Mouse (Mus musculus) cerebellum, postnatal 14 days (tissue): ENCODE data around the gene Hist2h2be.
A peak's percentile ranks its signal among the peaks of the same experiment; 100 is the strongest.

Experiments used
- DNase-seq, 2 experiments: peaks; one replicate each; pipeline ENCODE4 v3.0.0; 2021; ENCODE audit warnings: mixed read lengths in 2 of 2

Gene Hist2h2be

GRCm38 (mm10) chr3:96262979-96263550 is 42.1 kb downstream of the Hist2h2be start, which contains the start of gene Hist2h4:
Hist2h4 (minus strand) TSS chr3:96263311.
- DNase-seq: peak; percentile 96 to 99

GRCm38 (mm10) chr3:96263558-96264403 is 42.9 kb downstream of the Hist2h2be start:
- peak; percentile 57 to 67 for DNase-seq

- DNase-seq: no peak
Measured at GRCm38 (mm10) chr3:96264404-96264949, 43.6 kb downstream of the Hist2h2be start.

GRCm38 (mm10) chr3:96266132-96266710 is 45.3 kb downstream of the Hist2h2be start:
- DNase-seq: no peak

- DNase-seq: no peak
Measured at GRCm38 (mm10) chr3:96267541-96267940, 46.6 kb downstream of the Hist2h2be start.

GRCm38 (mm10) chr3:96268051-96268775 is 47.3 kb downstream of the Hist2h2be start, which contains the start of gene Hist2h3b:
Hist2h3b (plus strand) TSS chr3:96268654.
- DNase-seq: peak; percentile 77 to 84

GRCm38 (mm10) chr3:96268776-96269378 is 48.0 kb downstream of the Hist2h2be start:
- peak in 1 of 2 experiments; percentile 41 for DNase-seq

- DNase-seq: peak; percentile 88 to 93
Measured at GRCm38 (mm10) chr3:96269511-96270474, 48.9 kb downstream of the Hist2h2be start, which contains the start of gene Hist2h2bb. Hist2h2bb (plus strand) TSS chr3:96269752.
